Mouse (Mus musculus) splenic B cell, adult 2 months (primary cell): ENCODE results near the gene Gpc3.

Experiments used
- DNase-seq: peaks from one replicate; pipeline ENCODE4 v3.0.0-alpha.2; 2011; ENCODE audit warnings: low read depth, low spot score
- H3K27me3 ChIP-seq: 2 replicates; pipeline ENCODE4 v1.6.1; 2012; ENCODE audit warnings: mild to moderate bottlenecking, low read length, moderate library complexity, mixed read lengths; ENCODE audit not compliant: control insufficient read depth, poor library complexity, insufficient read depth, severe bottlenecking
- H3K36me3 ChIP-seq: 2 replicates; pipeline ENCODE4 v1.6.1; 2012; ENCODE audit warnings: mild to moderate bottlenecking, low read length, moderate library complexity, mixed read lengths; ENCODE audit not compliant: control insufficient read depth, poor library complexity, insufficient read depth, severe bottlenecking

The Gpc3 gene

GRCm38 (mm10) chrX:52525132-52525531 is 88.6 kb downstream of the Gpc3 start:
- Histone ChIP-seq H3K36me3 (no peaks in the 10 kb centered on the region), H3K27me3 (no peaks in the 10 kb centered on the region)
- no peak for DNase-seq

GRCm38 (mm10) chrX:52514553-52514952 is 99.2 kb downstream of the Gpc3 start:
- no peak for DNase-seq
- no peaks in the 10 kb centered on the region for H3K36me3 ChIP-seq

GRCm38 (mm10) chrX:52511151-52511550 is 102.6 kb downstream of the Gpc3 start:
- Histone ChIP-seq H3K27me3 (no peaks in the 10 kb centered on the region), H3K36me3 (no peaks in the 10 kb centered on the region)
- DNase-seq, result no peak

More at GRCm38 (mm10) chrX:52514553-52514952, 99.2 kb downstream of the Gpc3 start:
- no peaks in the 10 kb centered on the region for H3K27me3 ChIP-seq

GRCm38 (mm10) chrX:52503857-52504256 is 109.9 kb downstream of the Gpc3 start:
- no peak for DNase-seq
- no peaks in the 10 kb centered on the region for H3K27me3 ChIP-seq
- no peaks in the 10 kb centered on the region for H3K36me3 ChIP-seq

- Histone ChIP-seq H3K27me3 (no peaks in the 10 kb centered on the region), H3K36me3 (no peaks in the 10 kb centered on the region)
- no peak for DNase-seq
Measured at GRCm38 (mm10) chrX:52489461-52489860, 124.3 kb downstream of the Gpc3 start.

GRCm38 (mm10) chrX:52455074-52455588 is 158.6 kb downstream of the Gpc3 start:
- H3K36me3 ChIP-seq, result no peaks in the 10 kb centered on the region
- no peak for DNase-seq
- no peaks in the 10 kb centered on the region for H3K27me3 ChIP-seq

GRCm38 (mm10) chrX:52453445-52454182 is 160.1 kb downstream of the Gpc3 start:
- DNase-seq, result peak; percentile 52
- Histone ChIP-seq H3K27me3 (no peaks in the 10 kb centered on the region), H3K36me3 (no peaks in the 10 kb centered on the region)

GRCm38 (mm10) chrX:52449177-52449576 is 164.6 kb downstream of the Gpc3 start:
- DNase-seq, result no peak
- no peaks in the 10 kb centered on the region for H3K27me3 ChIP-seq
- no peaks in the 10 kb centered on the region for H3K36me3 ChIP-seq

GRCm38 (mm10) chrX:52448496-52448895 is 165.3 kb downstream of the Gpc3 start:
- no peak for DNase-seq
- Histone ChIP-seq H3K36me3 (no peaks in the 10 kb centered on the region), H3K27me3 (no peaks in the 10 kb centered on the region)

GRCm38 (mm10) chrX:52446530-52446929 is 167.2 kb downstream of the Gpc3 start:
- H3K36me3 ChIP-seq, result no peaks in the 10 kb centered on the region
- no peaks in the 10 kb centered on the region for H3K27me3 ChIP-seq
- DNase-seq, result no peak

- Histone ChIP-seq H3K36me3 (no peaks in the 10 kb centered on the region), H3K27me3 (no peaks in the 10 kb centered on the region)
- DNase-seq, result no peak
Measured at GRCm38 (mm10) chrX:52444977-52445376, 168.8 kb downstream of the Gpc3 start.

- no peak for DNase-seq
Measured at GRCm38 (mm10) chrX:52441798-52442197, 172.0 kb downstream of the Gpc3 start.

GRCm38 (mm10) chrX:52439421-52439820 is 174.3 kb downstream of the Gpc3 start:
- Histone ChIP-seq H3K27me3 (no peaks in the 10 kb centered on the region), H3K36me3 (no peaks in the 10 kb centered on the region)
- DNase-seq, result no peak

More at GRCm38 (mm10) chrX:52441798-52442197, 172.0 kb downstream of the Gpc3 start:
- no peaks in the 10 kb centered on the region for H3K27me3 ChIP-seq
- H3K36me3 ChIP-seq, result no peaks in the 10 kb centered on the region

- DNase-seq, result no peak
- no peaks in the 10 kb centered on the region for H3K27me3 ChIP-seq
- H3K36me3 ChIP-seq, result no peaks in the 10 kb centered on the region
Measured at GRCm38 (mm10) chrX:52425605-52426004, 188.1 kb downstream of the Gpc3 start.

- no peak for DNase-seq
- no peaks in the 10 kb centered on the region for H3K36me3 ChIP-seq
Measured at GRCm38 (mm10) chrX:52419850-52420249, 193.9 kb downstream of the Gpc3 start.

GRCm38 (mm10) chrX:52412936-52413335 is 200.8 kb downstream of the Gpc3 start:
- Histone ChIP-seq H3K36me3 (no peaks in the 10 kb centered on the region), H3K27me3 (no peaks in the 10 kb centered on the region)
- no peak for DNase-seq

More at GRCm38 (mm10) chrX:52419850-52420249, 193.9 kb downstream of the Gpc3 start:
- H3K27me3 ChIP-seq, result no peaks in the 10 kb centered on the region
